Mouse (Mus musculus) cerebellum, adult 18-20 months (tissue): ENCODE measurements at regions not wholly inside any gene's neighbourhood (a gene's known extent, or its start where the extent isn't known, plus 50 kb on each side); places are given as distances from the start of the nearest gene placed in this dataset.
"Not testable (repeated sequence)": the region's sequence is repeated elsewhere in the genome, so short reads cannot be mapped to it uniquely, and the experiment has no call there.

Source experiments
- DNase-seq, 2 experiments: peaks; one replicate each; pipeline ENCODE4 v3.0.0; 2021

DNA sequence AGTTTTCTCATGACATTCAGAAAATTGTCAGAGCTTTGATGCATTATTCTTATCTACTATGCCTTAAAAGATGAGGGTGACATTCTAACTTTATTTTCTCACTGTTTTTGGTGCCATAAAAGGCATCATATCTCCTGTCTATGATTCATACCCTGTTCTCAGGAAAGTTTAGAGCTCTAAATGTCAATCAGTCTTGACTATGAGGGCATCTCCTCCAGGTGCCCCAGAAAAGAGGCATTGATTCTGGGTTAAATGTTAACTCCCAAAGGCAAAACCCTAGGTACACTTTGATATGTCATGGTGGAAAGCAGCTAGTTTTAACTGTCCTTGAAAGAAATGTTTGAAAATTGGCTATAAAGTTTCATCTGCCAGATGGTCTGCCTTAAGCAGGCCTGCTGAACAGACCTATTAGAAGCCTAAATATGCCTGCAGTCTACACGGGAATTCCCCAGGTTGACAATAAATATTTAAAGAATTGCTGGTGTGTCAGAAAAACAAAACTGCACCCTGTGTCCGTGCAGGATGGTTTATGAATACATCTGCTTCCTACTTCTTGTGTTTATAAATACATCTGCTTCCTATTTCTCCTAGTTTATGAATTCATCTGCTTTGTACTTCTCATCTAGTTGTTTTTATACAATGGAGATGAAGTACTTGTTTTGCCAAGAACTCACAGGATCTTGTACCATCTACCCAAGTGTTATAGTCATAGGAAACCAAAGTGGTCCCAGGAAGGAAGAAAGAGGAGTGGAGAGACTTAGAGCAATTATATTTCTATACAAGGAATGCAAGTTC, 172.3 kb downstream of the Snca start:
- DNase-seq: no peak

DNA sequence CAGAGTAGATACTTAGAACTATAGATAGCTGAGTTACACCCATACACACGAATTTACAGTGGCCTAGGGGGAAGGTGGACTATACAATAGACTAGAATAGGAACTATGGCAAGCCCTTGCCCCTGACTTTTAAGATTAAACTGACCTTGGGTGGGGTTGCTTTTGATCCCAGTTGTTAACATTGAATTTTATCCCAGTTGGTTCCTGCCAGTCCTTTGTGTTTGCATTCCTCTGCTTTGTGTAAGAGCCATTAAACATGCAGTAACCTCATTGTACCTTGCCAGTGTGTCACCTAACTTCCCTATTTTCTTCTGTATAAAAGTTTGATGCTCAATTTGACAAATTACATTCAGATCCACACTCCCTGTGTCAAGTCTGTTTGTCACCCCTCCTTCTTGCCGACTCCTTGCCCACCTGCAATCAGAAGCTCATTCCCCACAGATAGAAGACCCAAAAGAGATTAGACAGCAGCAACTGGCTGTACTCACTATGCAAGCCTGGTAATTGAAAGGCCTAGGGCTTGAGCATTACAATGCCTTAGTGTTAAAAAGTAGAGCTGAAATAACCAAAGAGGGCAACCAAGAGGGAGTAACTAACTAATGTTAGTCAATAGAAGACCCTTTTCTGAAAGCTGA, 182.6 kb downstream of the Snca start:
- not testable (repeated sequence) for DNase-seq

DNA sequence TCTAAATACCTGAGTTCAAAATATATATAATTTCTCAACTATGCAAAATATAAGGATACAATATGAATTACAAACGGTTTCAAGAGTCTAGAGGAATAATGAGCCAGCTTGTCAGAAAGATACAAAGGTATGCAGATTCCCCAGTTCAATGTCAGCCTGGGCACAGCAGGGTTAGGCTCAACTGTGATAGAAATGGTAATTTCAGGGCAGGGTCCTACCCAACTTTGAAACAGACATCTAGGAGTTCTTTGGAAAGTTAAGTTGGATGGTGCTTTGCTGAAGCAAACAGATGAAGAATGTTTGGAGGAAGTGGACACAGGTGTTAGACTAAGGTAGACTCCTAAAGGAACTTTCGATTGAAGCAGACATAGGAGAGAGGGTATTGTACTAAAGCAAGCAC, 187.4 kb downstream of the Snca start:
- DNase-seq: no peak

DNA sequence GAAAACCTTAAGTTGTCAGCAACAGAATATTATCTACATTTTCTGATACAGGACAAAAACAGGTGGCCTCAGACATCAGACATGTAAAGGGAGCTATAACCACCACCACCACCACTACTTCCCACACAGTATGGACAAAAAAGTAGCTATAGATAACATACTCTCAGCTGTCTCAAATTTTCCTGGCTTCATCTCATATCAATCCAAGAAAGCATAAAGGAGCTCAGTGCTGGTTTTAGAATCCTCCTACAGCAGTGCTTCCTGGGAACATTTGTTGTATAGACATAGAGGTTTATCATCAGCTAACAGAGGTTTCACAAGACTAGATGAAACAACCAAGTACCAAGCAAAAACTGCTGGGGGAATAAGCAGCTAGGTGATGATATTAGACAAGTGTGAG, 213.3 kb downstream of the Snca start:
- DNase-seq: no peak

DNA sequence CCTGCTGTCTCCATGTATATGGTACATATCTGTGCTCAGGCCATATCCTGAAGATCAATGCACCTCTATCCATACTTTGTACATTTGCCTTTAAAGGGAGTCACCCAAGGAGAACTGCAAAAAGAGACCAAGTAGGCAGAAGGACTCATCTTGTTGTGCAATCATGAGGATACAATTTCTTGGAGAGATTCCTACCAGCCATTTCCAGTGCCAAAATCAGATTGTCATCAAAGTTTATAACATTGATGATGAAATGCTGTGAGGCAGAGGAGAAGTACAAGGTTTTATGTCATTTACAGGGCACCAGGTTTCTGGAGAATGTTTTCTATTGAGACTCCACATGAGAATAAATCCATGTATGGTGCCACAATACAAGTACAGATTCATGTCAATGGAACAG, 229.5 kb downstream of the Snca start:
- DNase-seq: no peak

DNA sequence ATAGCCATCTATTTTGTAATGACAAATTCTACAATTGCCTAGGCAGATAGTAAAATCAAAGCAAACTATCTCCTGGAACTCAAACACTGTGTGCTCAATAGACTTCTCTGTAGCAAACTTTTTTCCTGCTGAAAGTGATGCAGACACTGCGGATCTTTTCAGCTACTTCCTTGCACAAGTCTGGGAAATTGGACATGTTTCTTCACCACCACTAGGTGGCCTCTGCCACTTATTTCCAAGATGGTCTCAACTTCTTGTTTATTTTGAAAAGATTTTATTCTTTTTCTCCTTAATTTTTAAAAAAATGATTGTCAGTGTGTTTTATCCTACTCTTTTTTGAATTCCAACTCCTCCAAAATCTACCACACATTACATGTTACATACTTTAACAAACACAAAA, 265.4 kb downstream of the Snca start:
- no peak for DNase-seq

DNA sequence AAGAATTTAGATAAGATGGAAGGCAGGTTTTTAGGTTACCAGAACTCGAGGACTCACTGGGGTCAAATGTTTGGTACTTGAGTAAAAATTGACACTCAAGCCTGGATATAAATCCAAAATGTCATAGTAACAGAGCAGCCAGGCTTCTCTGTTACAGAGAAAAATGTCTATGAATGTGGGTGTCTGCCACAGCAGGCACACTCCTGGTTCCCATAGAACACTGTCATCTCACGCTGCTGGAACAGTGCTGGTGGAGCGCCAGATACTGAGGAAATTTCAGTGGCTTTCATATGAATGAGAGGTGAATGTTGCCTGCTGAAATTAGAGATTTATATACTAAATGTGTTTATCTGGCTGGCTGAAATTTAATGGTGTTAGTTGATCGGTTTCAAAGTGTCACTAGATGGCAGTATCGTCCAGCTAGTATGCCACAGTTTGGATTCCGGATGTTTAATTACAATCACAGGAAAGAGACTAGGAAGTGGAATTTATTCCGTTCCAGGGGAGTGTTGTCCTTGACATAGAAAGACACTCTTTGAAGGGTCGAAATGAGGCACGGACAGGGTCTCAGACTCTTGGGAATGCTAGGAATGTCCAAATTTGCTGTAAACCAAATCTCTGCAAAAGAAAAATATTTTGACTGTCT, 273.9 kb downstream of the Snca start:
- peak in 1 of 2 experiments; percentile 6 for DNase-seq
